Mouse (Mus musculus): ENCODE data around the gene Nol9. TPM values are rescaled to one million over a fixed set of nuclear protein-coding genes. Genes with fewer than 3 reads are reported as not detected.

The Nol9 gene
- total RNA-seq, 1 experiment: 70.1 TPM

DNA sequence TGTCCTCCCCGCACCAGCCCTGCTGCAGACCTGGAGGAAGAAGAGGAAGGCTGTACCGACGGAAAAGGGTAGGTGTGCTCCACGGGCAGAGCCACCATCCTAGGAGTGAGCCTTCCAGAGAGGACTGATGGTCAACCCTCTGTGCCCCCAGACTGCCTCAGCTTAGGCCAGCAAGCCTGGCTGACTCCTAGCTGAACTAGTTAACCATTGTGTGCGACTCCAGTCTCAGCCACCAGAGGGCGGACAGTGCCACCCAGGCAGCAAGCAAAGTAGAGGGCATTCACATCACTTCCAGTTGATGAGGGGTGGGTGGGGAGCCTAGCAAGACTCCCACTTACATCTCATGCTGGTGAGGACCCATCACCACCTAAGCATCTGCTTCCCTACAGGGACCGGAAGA, 63.9 kb downstream of the Nol9 start:
- in situ Hi-C loops (cut with MboI; ENCODE audit: low sequenced_read_pairs in 2 of 2, unreplicated experiment in 2 of 2): no loop called here
- TF ChIP-seq CHD2 (IDR thresholded peaks at IDR 0.05; ENCODE audit: low read depth, low read length) (no peak), HCFC1 (IDR thresholded peaks at IDR 0.05; ENCODE audit: borderline replicate concordance, insufficient read depth, low read length) (no peak), ZNF384 (IDR thresholded peaks at IDR 0.05; ENCODE audit: low read depth, low read length) (no peak), ZC3H11A (IDR thresholded peaks at IDR 0.05; ENCODE audit: borderline replicate concordance, low read depth, low read length) (no peak), MAFK (IDR thresholded peaks at IDR 0.05; ENCODE audit: insufficient read depth, low read depth, low read length) (no peak)
- peaks cover 45% of the 10 kb centered on the region for H3K36me3 ChIP-seq (ENCODE audit: control insufficient read depth, insufficient read depth, low read length, poor library complexity, severe bottlenecking)

DNA sequence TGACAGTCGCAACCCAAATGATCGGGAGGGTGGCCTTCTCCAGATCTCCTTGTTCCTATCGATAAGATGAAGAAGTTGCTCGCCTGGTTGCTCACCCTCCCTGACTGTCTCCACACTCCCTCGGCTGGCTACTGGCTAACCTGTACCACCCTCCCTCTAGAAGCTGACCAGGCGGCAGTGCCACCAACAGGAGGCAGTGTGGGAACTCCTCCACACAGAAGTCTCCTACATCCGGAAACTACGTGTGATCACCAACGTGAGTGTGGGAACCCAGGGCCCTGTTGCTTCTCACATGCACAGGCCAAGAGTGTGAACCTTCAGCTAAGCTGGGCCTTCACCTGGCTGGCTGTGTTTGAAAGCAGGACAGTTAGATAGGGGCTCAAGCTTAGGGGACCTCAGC, 67.6 kb downstream of the Nol9 start:
- DNase-seq (ENCODE audit: low read depth, low spot score): no peak
- no peak overlapping the region for H3K9ac ChIP-seq (ENCODE audit: insufficient read depth, low read depth, low read length, poor library complexity, severe bottlenecking)
- H3K27ac ChIP-seq (ENCODE audit: insufficient read depth, low read depth, low read length, poor library complexity, severe bottlenecking): 0 out of 2 replicates have a peak overlapping the region, but pooled peaks have one; percentile 13

More for the DNA sequence above, 63.9 kb downstream of the Nol9 start:
- no peak overlapping the region for H3K9ac ChIP-seq (ENCODE audit: insufficient read depth, low read depth, low read length, poor library complexity, severe bottlenecking)
- H3K4me3 ChIP-seq (ENCODE audit: insufficient read depth in 1 of 2, low read depth in 1 of 2, low read length in 2 of 2, poor library complexity in 1 of 2, severe bottlenecking in 1 of 2): no peak overlapping the region
- H3K4me1 ChIP-seq (ENCODE audit: control insufficient read depth in 2 of 2, insufficient read depth in 2 of 2, low read length in 2 of 2, poor library complexity in 1 of 2): peaks cover 14 to 51% of the 10 kb centered on the region in 2 experiments
- DNase-seq (ENCODE audit: low read depth, low spot score): no peak
- H3K27ac ChIP-seq (ENCODE audit: insufficient read depth, low read depth, low read length, poor library complexity, severe bottlenecking): no peak overlapping the region
- no peaks in the 10 kb centered on the region for H3K9me3 ChIP-seq (ENCODE audit: control insufficient read depth, insufficient read depth, low read depth, low read length)

DNA sequence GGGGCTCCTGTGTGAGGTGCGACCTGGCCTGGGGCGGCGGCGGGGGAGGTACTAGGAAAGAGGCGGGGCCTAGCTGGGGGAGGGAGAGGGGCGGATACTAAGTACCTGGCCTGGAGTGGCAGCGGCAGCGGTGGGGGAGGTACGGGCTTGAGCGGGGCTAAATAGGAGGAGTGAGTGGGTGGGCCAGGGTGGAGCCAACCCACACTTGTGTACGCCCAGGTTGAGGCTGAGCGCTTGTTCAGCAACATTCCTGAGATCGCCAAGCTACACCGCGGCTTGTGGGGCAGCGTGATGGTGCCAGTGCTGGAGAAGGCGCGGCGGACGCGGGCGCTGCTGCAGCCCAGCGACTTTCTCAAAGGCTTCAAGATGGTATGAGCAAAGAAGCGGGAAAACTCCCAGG, 68.4 kb downstream of the Nol9 start:
- DNase-seq (ENCODE audit: low read depth, low spot score): no peak
- no peaks in the 10 kb centered on the region for H3K9me3 ChIP-seq (ENCODE audit: control insufficient read depth, insufficient read depth, low read depth, low read length)
- no peak overlapping the region for H3K27ac ChIP-seq (ENCODE audit: insufficient read depth, low read depth, low read length, poor library complexity, severe bottlenecking)
- TF ChIP-seq ZNF384 (IDR thresholded peaks at IDR 0.05; ENCODE audit: low read depth, low read length) (no peak), ZC3H11A (IDR thresholded peaks at IDR 0.05; ENCODE audit: borderline replicate concordance, low read depth, low read length) (no peak), CHD2 (IDR thresholded peaks at IDR 0.05; ENCODE audit: low read depth, low read length) (no peak), MAFK (IDR thresholded peaks at IDR 0.05; ENCODE audit: insufficient read depth, low read depth, low read length) (no peak), HCFC1 (IDR thresholded peaks at IDR 0.05; ENCODE audit: borderline replicate concordance, insufficient read depth, low read length) (no peak)
- peak overlapping the region; percentile 40 to 46; a peak in 3 of 4 replicates for H3K4me3 ChIP-seq (ENCODE audit: insufficient read depth in 1 of 2, low read depth in 1 of 2, low read length in 2 of 2, poor library complexity in 1 of 2, severe bottlenecking in 1 of 2)
- H3K4me1 ChIP-seq (ENCODE audit: control insufficient read depth in 2 of 2, insufficient read depth in 2 of 2, low read length in 2 of 2, poor library complexity in 1 of 2): peaks cover 6 to 27% of the 10 kb centered on the region in 2 experiments; a peak in 3 of 4 replicates
- in situ Hi-C loops (cut with MboI; ENCODE audit: low sequenced_read_pairs in 2 of 2, unreplicated experiment in 2 of 2): no loop called here
- peaks cover 65% of the 10 kb centered on the region for H3K36me3 ChIP-seq (ENCODE audit: control insufficient read depth, insufficient read depth, low read length, poor library complexity, severe bottlenecking)
- H3K9ac ChIP-seq (ENCODE audit: insufficient read depth, low read depth, low read length, poor library complexity, severe bottlenecking): peak overlapping the region; percentile 4; the same call in 1 of the 2 replicates

More for the DNA sequence above, 67.6 kb downstream of the Nol9 start:
- H3K9me3 ChIP-seq (ENCODE audit: control insufficient read depth, insufficient read depth, low read depth, low read length): no peaks in the 10 kb centered on the region
- H3K4me3 ChIP-seq (ENCODE audit: insufficient read depth in 1 of 2, low read depth in 1 of 2, low read length in 2 of 2, poor library complexity in 1 of 2, severe bottlenecking in 1 of 2): no peak overlapping the region
- peaks cover 8 to 34% of the 10 kb centered on the region in 2 experiments; a peak in 3 of 4 replicates for H3K4me1 ChIP-seq (ENCODE audit: control insufficient read depth in 2 of 2, insufficient read depth in 2 of 2, low read length in 2 of 2, poor library complexity in 1 of 2)
- H3K36me3 ChIP-seq (ENCODE audit: control insufficient read depth, insufficient read depth, low read length, poor library complexity, severe bottlenecking): peaks cover 66% of the 10 kb centered on the region
- no peak for TF ChIP-seq ZC3H11A (IDR thresholded peaks at IDR 0.05; ENCODE audit: borderline replicate concordance, low read depth, low read length)
- TF ChIP-seq MAFK (IDR thresholded peaks at IDR 0.05; ENCODE audit: insufficient read depth, low read depth, low read length): no peak
- TF ChIP-seq ZNF384 (IDR thresholded peaks at IDR 0.05; ENCODE audit: low read depth, low read length): no peak
- no peak for TF ChIP-seq CHD2 (IDR thresholded peaks at IDR 0.05; ENCODE audit: low read depth, low read length)
- TF ChIP-seq HCFC1 (IDR thresholded peaks at IDR 0.05; ENCODE audit: borderline replicate concordance, insufficient read depth, low read length): no peak
- in situ Hi-C loops (cut with MboI; ENCODE audit: low sequenced_read_pairs in 2 of 2, unreplicated experiment in 2 of 2): no loop called here

DNA sequence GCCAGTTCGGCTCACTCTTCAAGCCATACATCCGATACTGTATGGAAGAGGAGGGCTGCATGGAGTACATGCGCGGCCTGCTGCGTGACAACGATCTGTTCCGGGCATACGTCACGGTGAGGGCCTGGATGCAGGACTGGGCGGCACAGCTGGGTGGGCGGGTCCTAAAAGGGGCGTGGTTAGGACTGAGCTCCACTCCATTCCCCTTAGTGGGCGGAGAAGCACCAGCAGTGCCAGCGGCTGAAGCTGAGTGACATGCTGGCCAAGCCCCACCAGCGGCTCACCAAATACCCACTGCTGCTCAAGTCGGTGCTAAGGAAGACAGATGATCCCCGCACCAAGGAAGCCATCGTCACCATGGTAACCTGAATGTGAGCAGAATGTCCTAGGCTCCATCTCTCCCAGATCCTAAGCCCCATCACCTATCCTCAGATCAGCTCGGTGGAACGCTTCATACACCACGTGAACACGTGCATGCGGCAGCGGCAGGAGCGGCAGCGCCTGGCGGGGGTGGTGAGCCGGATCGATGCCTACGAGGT, 68.9 kb downstream of the Nol9 start:
- no peak overlapping the region for H3K27ac ChIP-seq (ENCODE audit: insufficient read depth, low read depth, low read length, poor library complexity, severe bottlenecking)
- H3K4me3 ChIP-seq (ENCODE audit: insufficient read depth in 1 of 2, low read depth in 1 of 2, low read length in 2 of 2, poor library complexity in 1 of 2, severe bottlenecking in 1 of 2): peak overlapping the region; percentile 40 to 46; a peak in 3 of 4 replicates
- peak overlapping the region; percentile 4; the same call in 1 of the 2 replicates for H3K9ac ChIP-seq (ENCODE audit: insufficient read depth, low read depth, low read length, poor library complexity, severe bottlenecking)
- H3K9me3 ChIP-seq (ENCODE audit: control insufficient read depth, insufficient read depth, low read depth, low read length): no peaks in the 10 kb centered on the region
- H3K4me1 ChIP-seq (ENCODE audit: control insufficient read depth in 2 of 2, insufficient read depth in 2 of 2, low read length in 2 of 2, poor library complexity in 1 of 2): peaks cover 2 to 25% of the 10 kb centered on the region in 2 experiments; a peak in 2 of 4 replicates
- H3K36me3 ChIP-seq (ENCODE audit: control insufficient read depth, insufficient read depth, low read length, poor library complexity, severe bottlenecking): peaks cover 65% of the 10 kb centered on the region
- peak; percentile 75 for DNase-seq (ENCODE audit: low read depth, low spot score)
- TF ChIP-seq HCFC1 (IDR thresholded peaks at IDR 0.05; ENCODE audit: borderline replicate concordance, insufficient read depth, low read length) (no peak), CHD2 (IDR thresholded peaks at IDR 0.05; ENCODE audit: low read depth, low read length) (no peak), MAFK (IDR thresholded peaks at IDR 0.05; ENCODE audit: insufficient read depth, low read depth, low read length) (no peak), ZC3H11A (IDR thresholded peaks at IDR 0.05; ENCODE audit: borderline replicate concordance, low read depth, low read length) (no peak), ZNF384 (IDR thresholded peaks at IDR 0.05; ENCODE audit: low read depth, low read length) (no peak)
- in situ Hi-C loops (cut with MboI; ENCODE audit: low sequenced_read_pairs in 2 of 2, unreplicated experiment in 2 of 2): no loop called here
